Mouse (Mus musculus) intestine, postnatal 0 days (tissue): Measurements from ENCODE around the gene Nhs. TPM values are rescaled to one million over a fixed set of nuclear protein-coding genes. Genes with fewer than 3 reads are reported as not detected.
"Not testable (repeated sequence)": the region's sequence is repeated elsewhere in the genome, so short reads cannot be mapped to it uniquely, and the experiment has no call there.

Experiments used
- ATAC-seq: fragments of 200-750 bp; cut with Nextera tagmentation; 2 replicates; pipeline ENCODE4 v1.8.0; 2017; ENCODE audit warnings: mild to moderate bottlenecking, moderate TSS enrichment, moderate library complexity
- H3K27ac ChIP-seq: fragments of 300-500 bp; sonication (generic); 2 replicates; pipeline ENCODE4 v1.5.1; 2014; ENCODE audit warnings: mild to moderate bottlenecking, low read depth, low read length, moderate library complexity
- H3K27me3 ChIP-seq: fragments of 300-500 bp; sonication (generic); replicated peaks from 2 replicates; pipeline ENCODE4 v1.6.1; 2014; ENCODE audit warnings: low read length, mixed read lengths; ENCODE audit not compliant: control insufficient read depth, insufficient read depth
- H3K36me3 ChIP-seq: fragments of 300-500 bp; sonication (generic); 2 replicates; pipeline ENCODE4 v1.6.1; 2014; ENCODE audit warnings: mild to moderate bottlenecking, moderate library complexity; ENCODE audit not compliant: control insufficient read depth, insufficient read depth
- H3K4me1 ChIP-seq: fragments of 300-500 bp; sonication (generic); replicated peaks from 2 replicates; pipeline ENCODE4 v1.6.1; 2014; ENCODE audit warnings: antibody characterized with exemption, low read length, mixed read lengths; ENCODE audit not compliant: control insufficient read depth, insufficient read depth
- H3K4me2 ChIP-seq: fragments of 300-500 bp; sonication (generic); replicated peaks from 2 replicates; pipeline ENCODE4 v1.6.1; 2014; ENCODE audit warnings: low read depth, mild to moderate bottlenecking, moderate library complexity
- H3K4me3 ChIP-seq: fragments of 300-500 bp; sonication (generic); 2 replicates; pipeline ENCODE4 v1.5.1; 2014; ENCODE audit warnings: low read depth, low read length
- H3K9ac ChIP-seq: fragments of 300-500 bp; sonication (generic); 2 replicates; pipeline ENCODE4 v1.6.1; 2014; ENCODE audit warnings: mild to moderate bottlenecking, low read depth, low read length
- H3K9me3 ChIP-seq: fragments of 300-500 bp; sonication (generic); 2 replicates; pipeline ENCODE4 v1.6.1; 2016; ENCODE audit warnings: mixed run types; ENCODE audit not compliant: control insufficient read depth
- CTCF ChIP-seq: sonication (generic); IDR thresholded peaks from 2 replicates; pipeline ENCODE4 v1.5.1; 2016; ENCODE audit warnings: low read depth, mild to moderate bottlenecking, control low read depth, antibody characterized with exemption, moderate library complexity
- WGBS: fragments of 180-500 bp; shearing (Covaris S2); extraction: QIAGEN DNeasy Blood & Tissue Kit; methylation state at CpG from one replicate; pipeline ENCODE4 v1.1.7; 2014; 5-methylcytosine and 5-hydroxymethylcytosine counted together
- polyA plus RNA-seq: library from polyadenylated mRNA; unstranded; fragments of >200 nt; fragmentation: Nextera tagmentation; extraction: Ambion mirVana; gene quantifications from 2 replicates; pipeline ENCODE4 v1.2.1, GENCODE M21; 2015

The Nhs gene
- polyA plus RNA-seq, 1 experiment from 2014 or later: 0.34 TPM

DNA sequence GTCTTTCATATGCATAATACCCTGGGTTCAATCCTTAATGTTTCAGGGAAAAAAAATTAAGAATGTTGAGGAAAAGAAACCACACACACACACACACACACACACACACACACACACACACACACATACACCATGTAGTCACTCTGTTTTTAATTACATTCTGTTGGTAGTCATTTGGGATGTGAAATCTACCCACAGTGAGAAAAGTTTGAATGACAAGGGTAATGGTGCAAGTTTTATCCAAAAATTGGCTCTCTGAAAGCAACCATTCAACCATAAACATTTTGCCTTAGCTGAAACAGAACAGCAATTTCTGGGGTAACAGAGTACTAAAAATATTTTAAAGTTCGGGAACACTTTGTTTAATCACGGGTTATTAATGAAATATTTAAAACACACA is 303.9 kb downstream of the Nhs start:
- H3K27me3 ChIP-seq: no peaks in the 10 kb centered on the region; the same call in 1 of the 2 replicates
- H3K9me3 ChIP-seq: no peaks in the 10 kb centered on the region
- WGBS: 77% methylated on average over 2 of the region's 2 CpGs
- no peak overlapping the region for H3K27ac ChIP-seq
- TF ChIP-seq CTCF: no peak
- H3K4me1 ChIP-seq: no peaks in the 10 kb centered on the region
- ATAC-seq: no peak
- no peak overlapping the region for H3K9ac ChIP-seq
- H3K4me3 ChIP-seq: no peak overlapping the region
- no peaks in the 10 kb centered on the region for H3K36me3 ChIP-seq
- no peak overlapping the region for H3K4me2 ChIP-seq

DNA sequence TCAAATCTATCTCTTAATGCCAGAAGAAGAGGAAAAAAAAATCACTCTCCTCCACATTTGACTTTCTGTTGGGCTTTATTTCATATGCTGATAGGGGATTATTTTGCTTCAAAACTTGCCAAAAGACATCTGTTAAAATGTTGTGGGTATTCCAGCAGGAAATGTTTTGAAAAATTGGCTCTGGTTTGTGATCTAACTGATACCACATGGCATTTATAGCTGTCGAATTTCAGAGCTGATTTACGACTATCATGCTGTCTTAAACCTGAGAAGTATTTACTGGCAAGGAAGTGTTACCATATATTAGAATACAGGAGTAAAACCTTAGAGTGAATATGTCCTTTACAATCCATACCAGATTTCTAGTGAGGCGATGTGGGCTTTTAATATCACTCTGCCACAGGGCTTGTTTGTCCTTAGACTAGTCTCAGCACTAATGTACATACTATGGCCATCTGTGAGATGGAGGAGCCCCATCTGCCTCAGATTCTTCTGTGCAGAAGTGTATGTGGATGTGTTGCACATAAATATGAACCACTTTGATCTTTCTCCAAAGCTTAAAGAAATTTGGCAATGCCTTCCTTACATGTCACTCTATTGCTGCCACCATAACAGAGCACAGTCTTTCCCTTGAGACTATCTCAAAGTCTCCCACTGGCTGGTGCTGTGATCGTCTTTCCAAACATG is 305.8 kb downstream of the Nhs start:
- WGBS: 57% methylated on average over 4 of the region's 4 CpGs
- Histone ChIP-seq H3K27me3 (no peaks in the 10 kb centered on the region; the same call in 1 of the 2 replicates), H3K9me3 (no peaks in the 10 kb centered on the region), H3K4me2 (no peak overlapping the region), H3K4me1 (no peaks in the 10 kb centered on the region), H3K9ac (no peak overlapping the region), H3K4me3 (no peak overlapping the region), H3K27ac (no peak overlapping the region), H3K36me3 (no peaks in the 10 kb centered on the region)
- no peak for TF ChIP-seq CTCF
- ATAC-seq: no peak

DNA sequence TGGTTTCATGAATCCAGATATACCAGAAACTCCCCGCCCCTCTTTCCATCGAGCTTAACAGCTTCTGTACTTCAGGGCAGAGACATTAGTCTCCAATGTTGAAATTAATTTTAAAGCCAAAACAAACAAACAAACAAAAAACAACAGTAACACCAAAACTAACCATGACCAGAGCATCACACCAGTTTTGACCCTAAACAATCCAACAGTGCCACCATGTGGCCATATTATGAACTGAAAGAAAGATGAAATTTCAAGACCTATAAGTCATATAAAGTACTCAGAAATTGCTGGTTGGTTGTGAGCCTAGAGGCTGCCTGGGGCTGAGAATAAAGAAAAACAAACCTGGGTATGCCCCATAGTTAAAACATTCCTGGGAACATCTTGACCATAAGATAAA is 333.3 kb downstream of the Nhs start:
- H3K4me3 ChIP-seq, ATAC-seq, H3K4me1 ChIP-seq, H3K36me3 ChIP-seq, H3K9me3 ChIP-seq, H3K9ac ChIP-seq, H3K27ac ChIP-seq, H3K27me3 ChIP-seq, H3K4me2 ChIP-seq: not testable (repeated sequence)
- 34% methylated on average over 2 of the region's 2 CpGs for WGBS
- peak; percentile 73 for TF ChIP-seq CTCF

GRCm38 (mm10) chrX:161790182-161790581 is 369.3 kb downstream of the Nhs start:
- H3K4me3 ChIP-seq: no peak overlapping the region
- no peaks in the 10 kb centered on the region; the same call in 1 of the 2 replicates for H3K27me3 ChIP-seq
- WGBS: 27% methylated on average over 6 of the region's 6 CpGs
- peak; percentile 73 for TF ChIP-seq CTCF
- no peaks in the 10 kb centered on the region for H3K36me3 ChIP-seq
- no peak overlapping the region for H3K9ac ChIP-seq
- H3K4me1 ChIP-seq: no peaks in the 10 kb centered on the region
- H3K4me2 ChIP-seq: no peak overlapping the region
- ATAC-seq: no peak
- H3K27ac ChIP-seq: no peak overlapping the region
- no peaks in the 10 kb centered on the region for H3K9me3 ChIP-seq
